Mouse (Mus musculus) right cerebral cortex, postnatal 10 days (tissue): ENCODE data around the gene Sox6.
A peak's percentile ranks its signal among the peaks of the same experiment; 100 is the strongest.

Source experiments
- DNase-seq, 2 experiments: peaks; one replicate each; pipeline ENCODE4 v3.0.0; 2021; ENCODE audit warnings: low spot score in 2 of 2

Sox6 gene

GRCm38 (mm10) chr7:115830366-115830765 is 208.2 kb downstream of the Sox6 start:
- DNase-seq = no peak

- DNase-seq = no peak
Observed at GRCm38 (mm10) chr7:115829756-115830155, 208.8 kb downstream of the Sox6 start.

DNA sequence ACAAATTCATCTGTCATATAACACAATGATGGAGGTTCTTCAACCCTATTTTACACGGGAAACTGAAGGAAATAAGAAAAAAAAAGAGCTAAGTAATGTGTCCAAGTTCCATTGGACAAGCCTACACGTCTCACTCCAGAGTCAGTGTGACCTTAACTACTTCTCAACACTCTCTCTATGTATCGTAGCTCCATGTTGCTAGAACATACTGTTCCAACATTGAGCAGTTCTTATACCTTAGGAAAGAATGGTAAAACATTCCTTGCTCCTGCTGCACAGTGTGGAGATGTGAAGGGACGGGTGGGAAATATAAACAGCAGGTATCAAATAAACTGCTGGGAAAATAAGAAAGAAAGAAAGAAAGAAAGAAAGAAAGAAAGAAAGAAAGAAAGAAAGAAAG is 209.3 kb downstream of the Sox6 start:
- DNase-seq = no peak

GRCm38 (mm10) chr7:115825295-115825694 is 213.3 kb downstream of the Sox6 start:
- DNase-seq = peak; percentile 48 to 54

DNA sequence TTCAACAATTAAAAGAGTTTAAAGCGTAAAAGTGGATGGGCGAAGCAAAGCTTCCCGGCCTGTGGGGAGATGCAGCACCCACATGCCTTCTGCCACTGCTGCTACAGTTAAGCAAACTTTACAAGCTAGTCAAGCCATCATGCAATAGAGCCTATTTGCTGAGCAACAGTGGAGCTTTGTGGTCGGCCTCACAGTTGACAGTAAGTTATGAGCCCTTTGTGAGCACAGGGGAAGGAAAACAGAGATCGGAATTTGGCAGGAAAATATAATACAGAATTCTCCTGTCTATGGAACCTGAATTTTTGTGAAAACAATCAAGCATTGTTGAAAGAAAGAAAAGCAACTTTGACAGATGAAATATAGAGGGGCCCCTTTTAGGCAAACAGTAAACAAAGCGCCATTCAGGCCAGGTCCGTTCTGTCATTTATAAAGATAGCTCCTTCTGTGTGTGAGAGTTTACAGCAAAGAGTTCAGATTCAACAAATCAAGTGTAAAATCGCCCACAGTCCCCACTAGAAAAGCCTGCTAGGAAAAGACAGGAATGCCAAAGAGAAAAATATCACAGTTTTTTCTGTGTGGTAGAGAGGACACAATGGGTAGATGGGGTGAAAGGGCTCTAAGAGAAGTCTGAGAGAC is 213.9 kb downstream of the Sox6 start:
- DNase-seq = peak in 1 of 2 experiments; percentile 29

DNA sequence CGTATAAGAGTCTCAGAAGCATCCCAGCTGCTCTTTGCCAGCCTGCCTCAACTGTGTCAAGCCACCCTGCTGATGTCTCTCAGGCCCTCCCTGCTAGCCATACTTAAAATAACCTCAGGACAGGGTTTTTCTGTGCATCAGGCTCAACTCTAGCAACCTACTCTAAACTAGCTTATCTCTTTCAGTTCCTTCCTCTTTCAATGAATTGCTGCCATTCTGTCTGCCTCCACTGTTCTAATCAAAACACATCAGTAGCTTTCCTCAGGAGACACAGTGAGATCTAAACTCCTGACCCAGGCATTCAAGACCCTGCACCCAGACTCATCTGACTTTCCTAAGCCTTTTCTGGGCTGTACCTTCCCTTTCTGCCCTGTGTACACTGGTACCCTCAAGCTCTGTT is 219.5 kb downstream of the Sox6 start:
- DNase-seq = no peak

GRCm38 (mm10) chr7:115803256-115803655 is 235.3 kb downstream of the Sox6 start:
- DNase-seq = no peak

- no peak for DNase-seq
Observed at GRCm38 (mm10) chr7:115794139-115794858, 244.3 kb downstream of the Sox6 start.

- DNase-seq = no peak
Observed at GRCm38 (mm10) chr7:115792841-115793240, 245.8 kb downstream of the Sox6 start.

- DNase-seq = no peak
Observed at GRCm38 (mm10) chr7:115789116-115789823, 249.3 kb downstream of the Sox6 start.

DNA sequence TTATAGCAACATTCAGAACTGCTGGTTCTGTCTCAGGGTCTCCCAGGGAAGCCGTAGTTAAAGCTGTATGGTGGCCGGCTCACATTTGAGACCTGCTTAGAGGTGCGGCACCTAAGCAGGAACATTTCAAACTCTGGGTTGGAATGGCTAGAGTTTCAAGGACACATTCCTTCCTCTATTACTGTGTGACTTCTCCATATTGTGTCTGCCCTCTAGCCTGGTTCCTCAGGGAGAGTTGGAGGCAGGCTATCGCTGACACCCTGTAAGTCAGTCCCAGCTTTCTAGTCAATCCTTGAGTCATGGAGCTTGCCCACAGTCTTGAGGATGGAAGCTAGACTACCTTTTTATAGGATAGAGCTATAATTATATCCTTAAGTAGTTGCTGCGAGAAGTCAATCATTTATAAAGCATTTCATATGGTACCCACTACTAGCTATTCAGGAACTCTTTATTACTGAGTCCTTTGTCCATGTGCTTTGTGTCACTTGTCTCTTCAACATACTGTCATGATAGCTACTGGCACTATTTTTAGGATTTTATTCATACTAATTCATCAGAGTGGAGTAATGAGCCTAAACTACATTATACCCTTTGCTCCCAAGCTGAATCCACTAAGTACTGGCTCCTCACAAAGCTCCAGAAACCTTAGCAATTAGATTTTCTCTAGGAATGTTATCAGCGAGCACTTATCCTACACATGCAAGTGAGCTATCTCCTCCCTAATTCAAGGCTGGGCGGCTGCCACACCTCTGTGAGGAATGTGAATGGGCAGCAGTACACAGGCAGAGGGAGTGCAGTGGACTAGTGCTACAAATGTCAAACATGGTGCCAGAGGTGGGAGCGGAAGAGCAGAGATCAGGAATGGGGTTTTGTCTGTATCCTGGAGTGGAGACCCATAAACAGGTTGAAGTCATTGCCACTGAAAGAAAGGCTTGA is 254.3 kb downstream of the Sox6 start:
- no peak for DNase-seq

DNA sequence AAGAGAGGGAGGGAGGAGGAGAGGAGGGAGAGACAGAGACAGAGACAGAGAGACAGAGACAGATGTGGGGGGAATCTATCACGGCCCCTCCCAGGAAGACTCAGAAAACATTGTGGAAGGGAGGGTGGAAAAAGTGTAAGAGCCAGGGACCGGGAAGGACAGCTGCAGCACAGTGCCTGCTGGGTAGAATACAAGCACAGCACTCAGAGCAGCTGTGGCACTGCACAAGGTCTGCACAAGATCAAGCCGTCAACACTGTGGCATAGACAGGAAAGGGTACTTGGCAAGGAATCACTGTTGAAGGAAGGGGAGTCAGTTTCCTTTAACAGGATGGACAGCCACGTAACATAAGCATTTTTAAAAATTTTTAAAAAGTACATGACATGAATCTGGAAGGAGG is 258.4 kb downstream of the Sox6 start:
- DNase-seq = no peak

DNA sequence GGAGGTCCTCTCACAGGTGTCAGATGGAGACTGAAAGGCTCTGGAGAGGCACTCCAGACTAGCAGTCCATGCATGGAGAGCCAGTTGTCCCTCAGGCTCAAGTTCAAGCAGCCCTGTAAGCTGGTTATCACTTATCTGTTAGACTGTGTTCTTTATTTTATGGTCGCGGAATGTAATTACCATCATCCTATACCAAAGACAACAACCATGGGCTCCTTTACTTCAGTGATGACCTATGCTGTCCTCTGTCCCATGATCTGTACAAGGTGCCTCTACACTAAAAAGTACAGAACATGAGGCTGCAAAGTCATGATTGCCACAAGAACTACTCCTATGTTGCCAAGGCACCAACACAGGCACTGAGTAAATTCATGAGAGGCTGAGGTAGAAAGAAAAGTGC is 259.1 kb downstream of the Sox6 start:
- DNase-seq = no peak

DNA sequence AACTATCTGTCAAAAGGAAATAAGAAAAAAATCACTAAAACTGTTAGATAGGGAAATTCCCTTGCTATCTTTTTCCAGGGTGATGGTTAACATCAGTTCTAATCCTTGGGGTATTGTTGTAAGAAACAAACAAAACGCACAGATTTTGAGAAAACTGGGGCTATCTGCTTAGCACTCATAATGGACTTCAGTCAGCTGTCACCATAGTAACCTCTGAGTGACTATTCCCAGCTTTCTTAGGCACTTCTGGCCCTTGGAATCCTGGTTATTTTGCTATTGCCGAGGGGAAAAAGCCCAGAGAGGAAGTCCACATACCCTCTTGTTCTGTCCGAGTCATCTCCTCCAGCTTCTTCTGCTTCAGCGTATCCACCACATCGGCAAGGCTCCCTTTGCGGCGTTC is 261.9 kb downstream of the Sox6 start:
- no peak for DNase-seq

GRCm38 (mm10) chr7:115776324-115776723 is 262.3 kb downstream of the Sox6 start:
- DNase-seq = no peak

DNA sequence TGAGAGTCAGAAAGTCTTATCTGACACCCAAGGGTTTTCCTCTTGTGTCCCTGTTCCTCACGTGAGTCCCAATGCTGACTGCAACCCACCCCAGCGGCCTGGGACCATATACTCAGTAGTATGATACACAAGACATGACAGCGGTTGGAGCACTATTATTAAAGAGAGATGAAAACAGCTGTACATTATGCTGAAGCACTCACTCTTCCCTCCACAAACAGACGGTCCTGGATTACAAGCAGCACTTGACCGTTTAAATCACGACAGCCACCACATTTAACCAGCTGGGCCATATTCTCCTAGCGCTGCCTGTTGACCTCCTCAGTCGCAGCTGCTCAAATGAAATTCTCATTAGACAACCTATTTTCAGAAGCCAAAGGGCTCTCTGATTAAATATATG is 272.3 kb downstream of the Sox6 start:
- no peak for DNase-seq

DNA sequence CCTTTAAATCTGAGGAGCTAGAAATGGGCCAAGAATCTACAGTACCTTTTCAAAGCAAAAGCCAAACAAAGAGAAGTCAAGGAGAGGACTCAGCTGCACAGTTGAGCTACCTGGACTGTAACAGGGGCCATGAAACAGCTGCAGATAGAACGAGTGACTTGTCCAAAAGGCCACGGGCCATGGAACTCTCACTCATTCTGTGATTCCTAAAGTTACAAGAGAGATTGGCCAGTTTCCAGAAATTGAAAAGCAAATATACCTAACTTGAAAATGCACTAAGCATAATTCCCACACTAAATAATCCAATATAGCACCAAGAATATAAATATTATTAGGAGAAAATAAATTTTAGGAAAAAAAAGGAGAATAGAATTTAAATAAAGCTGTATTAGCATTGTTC is 274.7 kb downstream of the Sox6 start:
- DNase-seq = no peak

GRCm38 (mm10) chr7:115758172-115758571 is 280.4 kb downstream of the Sox6 start:
- DNase-seq = no peak

- DNase-seq = no peak
Observed at GRCm38 (mm10) chr7:115755272-115755671, 283.3 kb downstream of the Sox6 start.

GRCm38 (mm10) chr7:115754216-115754615 is 284.4 kb downstream of the Sox6 start:
- DNase-seq = no peak

- no peak for DNase-seq
Observed at GRCm38 (mm10) chr7:115752121-115752634, 286.4 kb downstream of the Sox6 start.

DNA sequence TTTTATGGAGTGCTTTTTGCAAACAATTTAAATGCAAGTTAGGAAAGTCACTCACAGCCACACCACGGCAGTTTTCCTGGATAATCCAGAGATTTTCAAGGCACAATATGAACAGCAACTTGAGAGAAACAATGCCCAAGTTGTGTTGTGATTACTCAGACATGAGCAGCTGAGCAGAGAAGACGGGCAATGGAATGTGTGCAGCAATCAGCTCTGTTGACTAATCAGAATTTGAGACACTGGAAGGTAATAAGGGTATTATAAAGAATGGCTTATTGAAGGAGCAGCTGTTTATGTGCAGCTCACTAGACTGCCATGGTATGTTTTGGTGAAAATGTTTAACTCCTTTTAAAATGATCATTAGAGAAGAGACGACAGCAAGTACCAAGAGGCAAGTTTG is 287.5 kb downstream of the Sox6 start:
- DNase-seq = no peak
